Mouse (Mus musculus): Measurements from ENCODE around the gene Cpeb3.
A peak's percentile ranks its signal among the peaks of the same experiment; 100 is the strongest.

Cpeb3 gene

GRCm38 (mm10) chr19:37016890-37017289, 191.5 kb downstream of the Cpeb3 start:
- Histone ChIP-seq H3K4me1 (replicated peaks; ENCODE audit: low read depth, low read length) (peaks cover 71% of the 10 kb centered on the region), H3K9me3 (ENCODE audit: low read length) (no peaks in the 10 kb centered on the region), H3K36me3 (ENCODE audit: insufficient read depth, low read length) (peaks cover 14% of the 10 kb centered on the region), H3K4me3 (replicated peaks; ENCODE audit: low read length) (no peak overlapping the region), H3K27me3 (ENCODE audit: insufficient read depth, low read length) (no peaks in the 10 kb centered on the region)
- peak; percentile 69; the same call in 1 of the 2 replicates for TF ChIP-seq NANOG (IDR thresholded peaks at IDR 0.05; ENCODE audit: borderline replicate concordance, low read length)
- TF ChIP-seq POU5F1 (IDR thresholded peaks at IDR 0.05; ENCODE audit: borderline replicate concordance, low read length) = no peak
- no peak for TF ChIP-seq CTCF (conservative IDR thresholded peaks at IDR 0.05; ENCODE audit: low read length)

- TF ChIP-seq CTCF (conservative IDR thresholded peaks at IDR 0.05; ENCODE audit: low read length) (no peak), NANOG (IDR thresholded peaks at IDR 0.05; ENCODE audit: borderline replicate concordance, low read length) (no peak), POU5F1 (IDR thresholded peaks at IDR 0.05; ENCODE audit: borderline replicate concordance, low read length) (no peak)
- H3K27me3 ChIP-seq (ENCODE audit: insufficient read depth, low read length) = no peaks in the 10 kb centered on the region
- peaks cover 39% of the 10 kb centered on the region for H3K36me3 ChIP-seq (ENCODE audit: insufficient read depth, low read length)
- H3K4me3 ChIP-seq (replicated peaks; ENCODE audit: low read length) = no peak overlapping the region
- H3K4me1 ChIP-seq (replicated peaks; ENCODE audit: low read depth, low read length) = peaks cover 65% of the 10 kb centered on the region
- H3K9me3 ChIP-seq (ENCODE audit: low read length) = no peaks in the 10 kb centered on the region
These were observed 194.0 kb downstream of the Cpeb3 start for GRCm38 (mm10) chr19:37014173-37014939.

- TF ChIP-seq CTCF (conservative IDR thresholded peaks at IDR 0.05; ENCODE audit: low read length) = no peak
- no peak for TF ChIP-seq NANOG (IDR thresholded peaks at IDR 0.05; ENCODE audit: borderline replicate concordance, low read length)
- TF ChIP-seq POU5F1 (IDR thresholded peaks at IDR 0.05; ENCODE audit: borderline replicate concordance, low read length) = no peak
- Histone ChIP-seq H3K9me3 (ENCODE audit: low read length) (no peaks in the 10 kb centered on the region), H3K4me3 (replicated peaks; ENCODE audit: low read length) (no peak overlapping the region), H3K4me1 (replicated peaks; ENCODE audit: low read depth, low read length) (peaks cover 60% of the 10 kb centered on the region), H3K36me3 (ENCODE audit: insufficient read depth, low read length) (peaks cover 48% of the 10 kb centered on the region), H3K27me3 (ENCODE audit: insufficient read depth, low read length) (no peaks in the 10 kb centered on the region)
These were observed 194.9 kb downstream of the Cpeb3 start for GRCm38 (mm10) chr19:37013461-37013860.

GRCm38 (mm10) chr19:37009878-37010281, 198.5 kb downstream of the Cpeb3 start:
- Histone ChIP-seq H3K36me3 (ENCODE audit: insufficient read depth, low read length) (peaks cover 82% of the 10 kb centered on the region), H3K27me3 (ENCODE audit: insufficient read depth, low read length) (no peaks in the 10 kb centered on the region), H3K9me3 (ENCODE audit: low read length) (no peaks in the 10 kb centered on the region), H3K4me3 (replicated peaks; ENCODE audit: low read length) (no peak overlapping the region), H3K4me1 (replicated peaks; ENCODE audit: low read depth, low read length) (peaks cover 28% of the 10 kb centered on the region)
- TF ChIP-seq NANOG (IDR thresholded peaks at IDR 0.05; ENCODE audit: borderline replicate concordance, low read length) (no peak), POU5F1 (IDR thresholded peaks at IDR 0.05; ENCODE audit: borderline replicate concordance, low read length) (no peak), CTCF (conservative IDR thresholded peaks at IDR 0.05; ENCODE audit: low read length) (no peak)

GRCm38 (mm10) chr19:37004557-37004956, 203.8 kb downstream of the Cpeb3 start:
- no peak for TF ChIP-seq CTCF (conservative IDR thresholded peaks at IDR 0.05; ENCODE audit: low read length)
- H3K4me1 ChIP-seq (replicated peaks; ENCODE audit: low read depth, low read length) = no peaks in the 10 kb centered on the region
- H3K27me3 ChIP-seq (ENCODE audit: insufficient read depth, low read length) = no peaks in the 10 kb centered on the region
- H3K4me3 ChIP-seq (replicated peaks; ENCODE audit: low read length) = no peak overlapping the region
- peaks cover 94% of the 10 kb centered on the region for H3K36me3 ChIP-seq (ENCODE audit: insufficient read depth, low read length)
- no peaks in the 10 kb centered on the region for H3K9me3 ChIP-seq (ENCODE audit: low read length)

All from E14TG2a.4 (cell line).